Mouse (Mus musculus): ENCODE results near the gene Prr15l.

The Prr15l gene

GRCm38 (mm10) chr11:96919003-96919402 lies 8.9 kb upstream of the Prr15l start:
- in situ Hi-C loops (cut with MboI, MseI): no loop called here

- in situ Hi-C loops (cut with MboI, MseI): no loop called here
These were observed 3.0 kb upstream of the Prr15l start for GRCm38 (mm10) chr11:96924861-96925260.

GRCm38 (mm10) chr11:96925469-96926148 lies 2.3 kb upstream of the Prr15l start:
- in situ Hi-C loops (cut with MboI, MseI): no loop called here

GRCm38 (mm10) chr11:96926587-96926986 lies 1.3 kb upstream of the Prr15l start:
- in situ Hi-C loops (cut with MboI, MseI): no loop called here

- in situ Hi-C loops (cut with MboI, MseI): no loop called here
These were observed 787 bp downstream of the Prr15l start for GRCm38 (mm10) chr11:96928691-96929090.

GRCm38 (mm10) chr11:96929096-96929765 lies 1.3 kb downstream of the Prr15l start:
- in situ Hi-C loops (cut with MboI, MseI): no loop called here

- in situ Hi-C loops (cut with MboI, MseI): no loop called here
These were observed 1.9 kb downstream of the Prr15l start for GRCm38 (mm10) chr11:96929766-96930331.

GRCm38 (mm10) chr11:96931327-96932062 lies 3.6 kb downstream of the Prr15l start:
- in situ Hi-C loops (cut with MboI, MseI): no loop called here

GRCm38 (mm10) chr11:96933562-96934276 lies 5.8 kb downstream of the Prr15l start:
- in situ Hi-C loops (cut with MboI, MseI): no loop called here

GRCm38 (mm10) chr11:96934921-96935356 lies 7.0 kb downstream of the Prr15l start:
- in situ Hi-C loops (cut with MboI, MseI): no loop called here

- in situ Hi-C loops (cut with MboI, MseI): no loop called here
These were observed 8.2 kb downstream of the Prr15l start for GRCm38 (mm10) chr11:96935872-96936650.

GRCm38 (mm10) chr11:96937549-96938425 lies 9.9 kb downstream of the Prr15l start:
- in situ Hi-C loops (cut with MboI, MseI): no loop called here

- in situ Hi-C loops (cut with MboI, MseI): no loop called here
These were observed 10.5 kb downstream of the Prr15l start for GRCm38 (mm10) chr11:96938426-96938800.

- in situ Hi-C loops (cut with MboI, MseI): no loop called here
These were observed 12.9 kb downstream of the Prr15l start for GRCm38 (mm10) chr11:96940578-96941465.

- in situ Hi-C loops (cut with MboI, MseI): no loop called here
These were observed 14.2 kb downstream of the Prr15l start for GRCm38 (mm10) chr11:96941989-96942590.

- in situ Hi-C loops (cut with MboI, MseI): no loop called here
These were observed 15.9 kb downstream of the Prr15l start, which contains the start of gene Pnpo for GRCm38 (mm10) chr11:96943746-96944304. TSS of gene Pnpo (minus strand) at chr11:96943986.

- in situ Hi-C loops (cut with MboI, MseI): no loop called here
These were observed 17.1 kb downstream of the Prr15l start for GRCm38 (mm10) chr11:96944844-96945580.

All from regulatory T cell (primary cell).